Mouse (Mus musculus) intestine, embryonic 15.5 days (tissue): ENCODE results near the gene Calm5. TPM values are rescaled to one million over a fixed set of nuclear protein-coding genes. Genes with fewer than 3 reads are reported as not detected.
"Not testable (repeated sequence)": the region's sequence is repeated elsewhere in the genome, so short reads cannot be mapped to it uniquely, and the experiment has no call there.

Source experiments
- ATAC-seq: fragments of 200-750 bp; cut with Nextera tagmentation; 2 replicates; pipeline ENCODE4 v1.8.0; 2017; ENCODE audit warnings: moderate TSS enrichment, moderate library complexity
- H3K27ac ChIP-seq: fragments of 300-500 bp; sonication (generic); 2 replicates; pipeline ENCODE4 v1.5.1; 2015; ENCODE audit warnings: mild to moderate bottlenecking, inconsistent platforms
- H3K27me3 ChIP-seq: fragments of 300-500 bp; sonication (generic); replicated peaks from 2 replicates; pipeline ENCODE4 v1.6.1; 2015; ENCODE audit warnings: inconsistent platforms
- H3K36me3 ChIP-seq: fragments of 300-500 bp; sonication (generic); 2 replicates; pipeline ENCODE4 v1.6.1; 2015; ENCODE audit warnings: inconsistent platforms
- H3K4me1 ChIP-seq: fragments of 300-500 bp; sonication (generic); replicated peaks from 2 replicates; pipeline ENCODE4 v1.6.1; 2015; ENCODE audit warnings: inconsistent platforms
- H3K4me2 ChIP-seq: fragments of 300-500 bp; sonication (generic); replicated peaks from 2 replicates; pipeline ENCODE4 v1.6.1; 2015; ENCODE audit warnings: mild to moderate bottlenecking, inconsistent platforms
- H3K4me3 ChIP-seq: fragments of 300-500 bp; sonication (generic); replicated peaks from 2 replicates; pipeline ENCODE4 v1.5.1; 2015; ENCODE audit warnings: inconsistent platforms
- H3K9ac ChIP-seq: fragments of 300-500 bp; sonication (generic); 2 replicates; pipeline ENCODE4 v1.6.1; 2015; ENCODE audit warnings: inconsistent platforms
- H3K9me3 ChIP-seq: fragments of 300-500 bp; sonication (generic); 2 replicates; pipeline ENCODE4 v1.6.1; 2016; ENCODE audit warnings: inconsistent platforms
- WGBS: fragments of 180-500 bp; shearing (Covaris S2); methylation state at CpG from one replicate; pipeline ENCODE4 v1.1.7; 2015; 5-methylcytosine and 5-hydroxymethylcytosine counted together
- polyA plus RNA-seq: library from polyadenylated mRNA; unstranded; fragments of >200 nt; fragmentation: Nextera tagmentation; extraction: Ambion mirVana; gene quantifications from 2 replicates; pipeline ENCODE4 v1.2.1, GENCODE M21; 2015

The Calm5 gene
- not detected in 2 replicates for polyA plus RNA-seq

- 92% methylated on average over 3 of the region's 3 CpGs for WGBS
- ATAC-seq, H3K4me1 ChIP-seq, H3K9ac ChIP-seq, H3K9me3 ChIP-seq, H3K4me2 ChIP-seq, H3K27me3 ChIP-seq, H3K4me3 ChIP-seq, H3K27ac ChIP-seq, H3K36me3 ChIP-seq: not testable (repeated sequence)
These were observed at the start of gene Calm5 for GRCm38 (mm10) chr13:3853648-3854333. Gene Calm5 (plus strand): TSS chr13:3854173.

- H3K27me3 ChIP-seq: no peaks in the 10 kb centered on the region
- no peak for ATAC-seq
- H3K9me3 ChIP-seq: no peaks in the 10 kb centered on the region
- no peak within 1 kb of the TSS for H3K27ac ChIP-seq
- no peak within 1 kb of the TSS for H3K4me2 ChIP-seq
- no peaks in the 10 kb centered on the region for H3K4me1 ChIP-seq
- H3K36me3 ChIP-seq: no peaks in the 10 kb centered on the region
- no peak within 1 kb of the TSS for H3K4me3 ChIP-seq
- no peak within 1 kb of the TSS for H3K9ac ChIP-seq
- 84% methylated on average over 13 of the region's 13 CpGs for WGBS
These were observed 49.8 kb upstream of the Calm5 start, which contains the start of gene Calml3 for GRCm38 (mm10) chr13:3804186-3804585. Gene Calml3 (minus strand): TSS chr13:3804316.

GRCm38 (mm10) chr13:3805132-3805531 is 48.8 kb upstream of the Calm5 start:
- H3K4me2 ChIP-seq: no peak overlapping the region
- no peaks in the 10 kb centered on the region for H3K36me3 ChIP-seq
- no peaks in the 10 kb centered on the region for H3K27me3 ChIP-seq
- no peak overlapping the region for H3K27ac ChIP-seq
- no peak overlapping the region for H3K9ac ChIP-seq
- no peak for ATAC-seq
- no peaks in the 10 kb centered on the region for H3K9me3 ChIP-seq
- H3K4me1 ChIP-seq: no peaks in the 10 kb centered on the region
- WGBS: 54% methylated on average over 2 of the region's 2 CpGs
- H3K4me3 ChIP-seq: no peak overlapping the region

- no peak overlapping the region for H3K27ac ChIP-seq
- peak; percentile 54; the same call in 1 of the 2 replicates for ATAC-seq
These were observed 48.3 kb upstream of the Calm5 start for GRCm38 (mm10) chr13:3805638-3806037.

GRCm38 (mm10) chr13:3807131-3807827 is 46.7 kb upstream of the Calm5 start:
- Histone ChIP-seq H3K9me3 (no peaks in the 10 kb centered on the region), H3K4me3 (no peak overlapping the region), H3K4me1 (no peaks in the 10 kb centered on the region), H3K27ac (no peak overlapping the region), H3K27me3 (no peaks in the 10 kb centered on the region), H3K9ac (no peak overlapping the region), H3K36me3 (no peaks in the 10 kb centered on the region), H3K4me2 (no peak overlapping the region)
- no peak for ATAC-seq
- 84% methylated on average over 7 of the region's 7 CpGs for WGBS

More at GRCm38 (mm10) chr13:3805638-3806037, 48.3 kb upstream of the Calm5 start:
- no peaks in the 10 kb centered on the region for H3K27me3 ChIP-seq
- 57% methylated on average over 5 of the region's 5 CpGs for WGBS
- H3K36me3 ChIP-seq: no peaks in the 10 kb centered on the region
- H3K4me2 ChIP-seq: no peak overlapping the region
- no peak overlapping the region for H3K9ac ChIP-seq
- no peaks in the 10 kb centered on the region for H3K4me1 ChIP-seq
- no peak overlapping the region for H3K4me3 ChIP-seq
- H3K9me3 ChIP-seq: no peaks in the 10 kb centered on the region

GRCm38 (mm10) chr13:3818012-3818739 is 35.8 kb upstream of the Calm5 start:
- no peak overlapping the region for H3K4me3 ChIP-seq
- H3K9me3 ChIP-seq: no peaks in the 10 kb centered on the region
- H3K36me3 ChIP-seq: no peaks in the 10 kb centered on the region
- H3K4me1 ChIP-seq: no peaks in the 10 kb centered on the region
- H3K27ac ChIP-seq: no peak overlapping the region
- no peak overlapping the region for H3K9ac ChIP-seq
- H3K27me3 ChIP-seq: no peaks in the 10 kb centered on the region
- peak; percentile 67; the same call in 1 of the 2 replicates for ATAC-seq
- no peak overlapping the region for H3K4me2 ChIP-seq
- 65% methylated on average over 5 of the region's 5 CpGs for WGBS

- ATAC-seq: no peak
- no peak overlapping the region for H3K9ac ChIP-seq
- H3K4me2 ChIP-seq: no peak overlapping the region
- H3K27me3 ChIP-seq: no peaks in the 10 kb centered on the region
- H3K4me1 ChIP-seq: no peaks in the 10 kb centered on the region
- WGBS: 61% methylated on average over 2 of the region's 2 CpGs
- H3K36me3 ChIP-seq: no peaks in the 10 kb centered on the region
- no peaks in the 10 kb centered on the region for H3K9me3 ChIP-seq
- no peak overlapping the region for H3K27ac ChIP-seq
- H3K4me3 ChIP-seq: no peak overlapping the region
These were observed 35.3 kb upstream of the Calm5 start for GRCm38 (mm10) chr13:3818740-3819076.

GRCm38 (mm10) chr13:3822105-3822504 is 31.9 kb upstream of the Calm5 start:
- H3K4me2 ChIP-seq: no peak overlapping the region
- H3K27me3 ChIP-seq: no peaks in the 10 kb centered on the region
- H3K4me3 ChIP-seq: no peak overlapping the region
- no peak overlapping the region for H3K9ac ChIP-seq
- no peaks in the 10 kb centered on the region for H3K4me1 ChIP-seq
- no peaks in the 10 kb centered on the region for H3K36me3 ChIP-seq
- 56% methylated on average over 4 of the region's 4 CpGs for WGBS
- ATAC-seq: peak; percentile 63
- no peak overlapping the region for H3K27ac ChIP-seq
- H3K9me3 ChIP-seq: no peaks in the 10 kb centered on the region

GRCm38 (mm10) chr13:3825726-3826125 is 28.2 kb upstream of the Calm5 start:
- H3K9me3 ChIP-seq: no peaks in the 10 kb centered on the region
- H3K27ac ChIP-seq: no peak overlapping the region
- no peaks in the 10 kb centered on the region for H3K4me1 ChIP-seq
- no peak overlapping the region for H3K4me3 ChIP-seq
- no peaks in the 10 kb centered on the region for H3K27me3 ChIP-seq
- ATAC-seq: no peak
- H3K36me3 ChIP-seq: no peaks in the 10 kb centered on the region
- H3K9ac ChIP-seq: no peak overlapping the region
- no peak overlapping the region for H3K4me2 ChIP-seq

- Histone ChIP-seq H3K27ac (no peak overlapping the region), H3K4me3 (no peak overlapping the region), H3K4me1 (no peaks in the 10 kb centered on the region), H3K36me3 (no peaks in the 10 kb centered on the region), H3K4me2 (no peak overlapping the region), H3K9me3 (no peaks in the 10 kb centered on the region), H3K27me3 (no peaks in the 10 kb centered on the region), H3K9ac (no peak overlapping the region)
- 82% methylated on average over 5 of the region's 5 CpGs for WGBS
- ATAC-seq: 0 out of 2 replicates have a peak, but pooled peaks have one; percentile 10
These were observed 22.4 kb upstream of the Calm5 start for GRCm38 (mm10) chr13:3831546-3831945.

GRCm38 (mm10) chr13:3831994-3832393 is 22.0 kb upstream of the Calm5 start:
- Histone ChIP-seq H3K9ac (no peak overlapping the region), H3K27ac (no peak overlapping the region), H3K27me3 (no peaks in the 10 kb centered on the region), H3K4me3 (no peak overlapping the region), H3K4me1 (no peaks in the 10 kb centered on the region), H3K9me3 (no peaks in the 10 kb centered on the region), H3K4me2 (no peak overlapping the region), H3K36me3 (no peaks in the 10 kb centered on the region)
- WGBS: 63% methylated on average over 1 of the region's 1 CpGs
- peak; percentile 77 for ATAC-seq

GRCm38 (mm10) chr13:3832450-3832849 is 21.5 kb upstream of the Calm5 start:
- no peaks in the 10 kb centered on the region for H3K4me1 ChIP-seq
- H3K9ac ChIP-seq: no peak overlapping the region
- H3K36me3 ChIP-seq: no peaks in the 10 kb centered on the region
- no peaks in the 10 kb centered on the region for H3K27me3 ChIP-seq
- ATAC-seq: peak; percentile 36; the same call in 1 of the 2 replicates
- H3K4me2 ChIP-seq: no peak overlapping the region
- H3K4me3 ChIP-seq: no peak overlapping the region
- H3K9me3 ChIP-seq: no peaks in the 10 kb centered on the region
- no peak overlapping the region for H3K27ac ChIP-seq
- 40% methylated on average over 2 of the region's 2 CpGs for WGBS
